In the genomic region with DNA sequence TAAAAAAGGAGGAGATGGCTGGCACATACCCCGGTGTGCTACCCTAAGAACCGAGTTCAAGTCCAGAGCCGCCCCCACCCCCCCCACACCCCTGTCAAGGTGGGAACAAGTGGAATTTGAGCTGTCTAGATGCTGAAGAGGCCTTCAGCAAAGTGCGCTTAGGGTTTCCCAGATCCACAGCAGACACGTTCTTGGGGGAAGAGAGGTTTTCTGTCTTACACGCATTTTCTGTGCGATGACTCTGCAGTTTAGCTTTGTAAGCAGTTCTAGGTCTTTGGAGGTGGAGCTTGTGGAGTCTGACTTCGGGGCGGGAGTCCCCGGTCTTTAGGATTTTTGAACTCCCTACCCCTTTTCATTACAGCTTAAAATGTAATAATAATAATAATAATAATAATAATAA, we compare ENCODE assay signal across 12 mouse cellular contexts. TPM values are rescaled to one million over a fixed set of nuclear protein-coding genes. Genes with fewer than 3 reads are reported as not detected.
DNase-seq lines count a peak whose midpoint lies in the region; ATAC-seq and TF ChIP-seq lines count a peak whose summit lies in the region.
"Had no signal": no experiment of that assay in that cellular context is flagged by ENCODE, and none has a peak within 500 bp of the region (broad histone marks: within the 10 kb centered on the region; RNA-seq: fewer than 3 reads in every experiment).

A gene (minus strand): TSS at position 260 of the 400 bp plus-strand sequence.

- H3K4me3 ChIP-seq in heart, embryonic 12.5 days = peak within 1 kb of the TSS; percentile 22
- H3K4me3 ChIP-seq in ES-Bruce4 (ENCODE audit: low read depth, low read length) = peak within 1 kb of the TSS; percentile 45
- H3K4me3 ChIP-seq in forebrain, embryonic 16.5 days (replicated peaks; ENCODE audit: low read length) = peak within 1 kb of the TSS; percentile 27
- peak within 1 kb of the TSS; percentile 22 for H3K4me3 ChIP-seq in limb, embryonic 15.5 days

- H3K9ac ChIP-seq in heart, embryonic 12.5 days = no peak within 1 kb of the TSS
- peak within 1 kb of the TSS; percentile 42; the same call in 1 of the 2 replicates for H3K9ac ChIP-seq in ES-Bruce4 (ENCODE audit: low read depth, poor library complexity, severe bottlenecking)
- peak within 1 kb of the TSS; percentile 19; the same call in 1 of the 2 replicates for H3K9ac ChIP-seq in forebrain, embryonic 16.5 days (replicated peaks; ENCODE audit: low read depth, low read length)
- 0 out of 2 replicates have a peak within 1 kb of the TSS, but pooled peaks have one; percentile 4 for H3K9ac ChIP-seq in limb, embryonic 15.5 days

- intact Hi-C loops in heart, postnatal 25 days (cut with DNase I) = no loop called here

- no peak for DNase-seq in heart, postnatal 25 days (ENCODE audit: low spot score)
- no peak for DNase-seq in embryo, embryonic 10.5 days (ENCODE audit: low spot score)
- DNase-seq in frontal cortex, adult 2 months (ENCODE audit: extremely low spot score in 1 of 2, low spot score in 1 of 2) = no peak
- DNase-seq in left cerebral cortex, adult 18-20 months (ENCODE audit: low spot score in 2 of 2) = no peak
- DNase-seq: cerebellum, adult 11 months; gastrocnemius, postnatal 14 days; right cerebral cortex, adult 18-20 months had no signal

- H3K4me1 ChIP-seq in heart, embryonic 12.5 days (replicated peaks) = peaks cover 8% of the 10 kb centered on the region; the same call in 1 of the 2 replicates
- H3K4me1 ChIP-seq in ES-Bruce4 (ENCODE audit: control insufficient read depth, insufficient read depth, low read length) = no peaks in the 10 kb centered on the region
- peaks cover 9% of the 10 kb centered on the region; the same call in 1 of the 2 replicates for H3K4me1 ChIP-seq in forebrain, embryonic 16.5 days (replicated peaks; ENCODE audit: control insufficient read depth, insufficient read depth, low read length)
- peaks cover 11% of the 10 kb centered on the region for H3K4me1 ChIP-seq in limb, embryonic 15.5 days

- WGBS in heart, embryonic 12.5 days = 29% methylated on average over 10 of the region's 10 CpGs
- WGBS in forebrain, embryonic 16.5 days = 33% methylated on average over 10 of the region's 10 CpGs
- WGBS in limb, embryonic 15.5 days = 20% methylated on average over 10 of the region's 10 CpGs

- no peaks in the 10 kb centered on the region for H3K36me3 ChIP-seq in heart, embryonic 12.5 days
- H3K36me3 ChIP-seq in ES-Bruce4 (ENCODE audit: control insufficient read depth, insufficient read depth, low read length, poor library complexity, severe bottlenecking) = no peaks in the 10 kb centered on the region
- H3K36me3 ChIP-seq in forebrain, embryonic 16.5 days (ENCODE audit: control insufficient read depth, insufficient read depth) = no peaks in the 10 kb centered on the region
- no peaks in the 10 kb centered on the region for H3K36me3 ChIP-seq in limb, embryonic 15.5 days

- H3K9me3 ChIP-seq in heart, embryonic 12.5 days (replicated peaks) = no peaks in the 10 kb centered on the region
- no peaks in the 10 kb centered on the region for H3K9me3 ChIP-seq in ES-Bruce4 (replicated peaks; ENCODE audit: control insufficient read depth, insufficient read depth, low read length, poor library complexity, severe bottlenecking)
- 0 out of 2 replicates have a peak, but pooled peaks cover 2% of the 10 kb centered on the region for H3K9me3 ChIP-seq in forebrain, embryonic 16.5 days (ENCODE audit: control insufficient read depth, low read length)
- no peaks in the 10 kb centered on the region for H3K9me3 ChIP-seq in limb, embryonic 15.5 days

- no peak within 1 kb of the TSS for H3K27ac ChIP-seq in heart, embryonic 12.5 days (ENCODE audit: poor library complexity, severe bottlenecking)
- H3K27ac ChIP-seq in ES-Bruce4 (ENCODE audit: insufficient read depth, low read length) = no peak within 1 kb of the TSS
- H3K27ac ChIP-seq in forebrain, embryonic 16.5 days (ENCODE audit: low read length) = no peak within 1 kb of the TSS
- H3K27ac ChIP-seq in limb, embryonic 15.5 days = no peak within 1 kb of the TSS

- no peak for TF ChIP-seq CTCF in ES-Bruce4 (IDR thresholded peaks at IDR 0.05; ENCODE audit: low read depth, low read length)

- no peak for TF ChIP-seq POLR2A in ES-Bruce4 (IDR thresholded peaks at IDR 0.05; ENCODE audit: insufficient read depth, low read length)

- ATAC-seq in heart, embryonic 12.5 days (ENCODE audit: insufficient number of reproducible peaks, low FRiP score) = no peak
- ATAC-seq in forebrain, embryonic 16.5 days = no peak
- ATAC-seq in limb, embryonic 15.5 days (ENCODE audit: insufficient number of reproducible peaks, low FRiP score, low TSS enrichment, low read depth) = no peak

- peak within 1 kb of the TSS; percentile 57 for H3K4me2 ChIP-seq in heart, embryonic 12.5 days
- H3K4me2 ChIP-seq in forebrain, embryonic 16.5 days (ENCODE audit: low read length) = peak within 1 kb of the TSS; percentile 38
- peak within 1 kb of the TSS; percentile 31 for H3K4me2 ChIP-seq in limb, embryonic 15.5 days

- peaks cover 51% of the 10 kb centered on the region for H3K27me3 ChIP-seq in heart, embryonic 12.5 days (replicated peaks)
- H3K27me3 ChIP-seq in ES-Bruce4 (ENCODE audit: control insufficient read depth, insufficient read depth, low read length, poor library complexity, severe bottlenecking) = no peaks in the 10 kb centered on the region
- peaks cover 25% of the 10 kb centered on the region for H3K27me3 ChIP-seq in forebrain, embryonic 16.5 days (replicated peaks; ENCODE audit: control insufficient read depth, insufficient read depth, low read length)
- peaks cover 46% of the 10 kb centered on the region for H3K27me3 ChIP-seq in limb, embryonic 15.5 days

- TF ChIP-seq EP300 in ES-Bruce4 (IDR thresholded peaks at IDR 0.05; ENCODE audit: insufficient read depth, low read depth, low read length) = no peak

RNA-seq across cellular contexts. Expression of the gene that starts here (rescaled TPM):
- polyA plus RNA-seq in heart, embryonic 12.5 days (2016; fragmentation: Nextera tagmentation; extraction: Ambion mirVana) = not detected in 2 replicates
- not detected for total RNA-seq in heart, postnatal 25 days (2021)
- polyA plus RNA-seq in ES-Bruce4 (2011; ENCODE audit: insufficient read depth, insufficient read length, low read depth, missing spikeins) = 1.4 and 1.8 TPM in 2 replicates
- polyA plus RNA-seq in forebrain, embryonic 16.5 days (2015; fragmentation: Nextera tagmentation; extraction: Ambion mirVana) = not detected in 2 replicates
- 1.8 and 1.9 TPM in 2 replicates for polyA plus RNA-seq in limb, embryonic 15.5 days (2015; fragmentation: Nextera tagmentation; extraction: Ambion mirVana)
- polyA plus RNA-seq in frontal cortex, adult 2 months (2012; rRNA removed) = 1.2 and 3.9 TPM in 2 replicates
- total RNA-seq in left cerebral cortex, adult 18-20 months (2021) = 1 to 10 TPM; 2.2 to 2.4 TPM
- total RNA-seq: gastrocnemius, postnatal 14 days had no signal
- polyA plus RNA-seq: large intestine, adult 2 months had no signal
